Mouse (Mus musculus) liver, embryonic 16.5 days (tissue): ENCODE data around the gene Nabp2. TPM values are rescaled to one million over a fixed set of nuclear protein-coding genes. Genes with fewer than 3 reads are reported as not detected.
A peak's percentile ranks its signal among the peaks of the same experiment; 100 is the strongest.

ENCODE experiments used
- ATAC-seq: fragments of 200-750 bp; cut with Nextera tagmentation; 2 replicates; pipeline ENCODE4 v1.8.0; 2017; ENCODE audit warnings: low read depth, mild to moderate bottlenecking, moderate number of reproducible peaks, moderate library complexity
- H3K27ac ChIP-seq: fragments of 300-500 bp; sonication (generic); 2 replicates; pipeline ENCODE4 v1.5.1; 2014; ENCODE audit warnings: mild to moderate bottlenecking, low read length
- H3K27me3 ChIP-seq: fragments of 300-500 bp; sonication (generic); 2 replicates; pipeline ENCODE4 v1.6.1; 2014; ENCODE audit warnings: low read depth, low read length, mixed read lengths; ENCODE audit not compliant: control insufficient read depth, insufficient read depth
- H3K36me3 ChIP-seq: fragments of 300-500 bp; sonication (generic); 2 replicates; pipeline ENCODE4 v1.6.1; 2014; ENCODE audit warnings: mild to moderate bottlenecking; ENCODE audit not compliant: control insufficient read depth, insufficient read depth
- H3K4me1 ChIP-seq: fragments of 300-500 bp; sonication (generic); 2 replicates; pipeline ENCODE4 v1.6.1; 2014; ENCODE audit warnings: low read depth, low read length, mixed read lengths; ENCODE audit not compliant: control insufficient read depth
- H3K4me2 ChIP-seq: fragments of 300-500 bp; sonication (generic); 2 replicates; pipeline ENCODE4 v1.6.1; 2014; ENCODE audit warnings: low read depth, low read length, mixed read lengths
- H3K4me3 ChIP-seq: fragments of 300-500 bp; sonication (generic); 2 replicates; pipeline ENCODE4 v1.5.1; 2014; ENCODE audit warnings: low read depth, mild to moderate bottlenecking, low read length
- H3K9ac ChIP-seq: fragments of 300-500 bp; sonication (generic); 2 replicates; pipeline ENCODE4 v1.6.1; 2014; ENCODE audit warnings: low read depth, low read length
- H3K9me3 ChIP-seq: fragments of 300-500 bp; sonication (generic); replicated peaks from 2 replicates; pipeline ENCODE4 v1.6.1; 2016; ENCODE audit warnings: low read length; ENCODE audit not compliant: control insufficient read depth
- WGBS: fragments of 180-500 bp; shearing (Covaris S2); extraction: QIAGEN DNeasy Blood & Tissue Kit; methylation state at CpG from one replicate; pipeline ENCODE4 v1.1.7; 2014; ENCODE audit not compliant: insufficient replicate concordance; 5-methylcytosine and 5-hydroxymethylcytosine counted together
- polyA plus RNA-seq: library from polyadenylated mRNA; unstranded; fragments of >200 nt; fragmentation: Nextera tagmentation; extraction: Ambion mirVana; gene quantifications from 2 replicates; pipeline ENCODE4 v1.2.1, GENCODE M21; 2015

Nabp2 gene
- polyA plus RNA-seq, 1 experiment from 2014 or later: 31.7 TPM

GRCm38 (mm10) chr10:128374393-128374792, 36.9 kb downstream of the Nabp2 start:
- Histone ChIP-seq H3K4me3 (no peak overlapping the region), H3K9ac (no peak overlapping the region), H3K4me2 (no peak overlapping the region), H3K27ac (no peak overlapping the region), H3K36me3 (no peaks in the 10 kb centered on the region), H3K9me3 (no peaks in the 10 kb centered on the region), H3K27me3 (no peaks in the 10 kb centered on the region), H3K4me1 (peaks cover 37% of the 10 kb centered on the region)
- 79% methylated on average over 6 of the region's 6 CpGs for WGBS
- ATAC-seq: no peak

GRCm38 (mm10) chr10:128372989-128373748, 38.1 kb downstream of the Nabp2 start:
- Histone ChIP-seq H3K4me3 (no peak overlapping the region), H3K9ac (no peak overlapping the region), H3K27me3 (no peaks in the 10 kb centered on the region), H3K4me1 (peaks cover 34% of the 10 kb centered on the region), H3K9me3 (no peaks in the 10 kb centered on the region), H3K4me2 (no peak overlapping the region), H3K27ac (peak overlapping the region; percentile 42; the same call in 1 of the 2 replicates), H3K36me3 (no peaks in the 10 kb centered on the region)
- no peak for ATAC-seq
- 47% methylated on average over 6 of the region's 6 CpGs for WGBS

- H3K9me3 ChIP-seq: no peaks in the 10 kb centered on the region
- H3K4me2 ChIP-seq: no peak overlapping the region
- no peaks in the 10 kb centered on the region for H3K36me3 ChIP-seq
- H3K27me3 ChIP-seq: no peaks in the 10 kb centered on the region
- WGBS: 76% methylated on average over 5 of the region's 5 CpGs
- H3K4me1 ChIP-seq: peaks cover 32% of the 10 kb centered on the region
- H3K27ac ChIP-seq: no peak overlapping the region
- no peak for ATAC-seq
- H3K4me3 ChIP-seq: no peak overlapping the region
- H3K9ac ChIP-seq: no peak overlapping the region
These were observed 39.1 kb downstream of the Nabp2 start for GRCm38 (mm10) chr10:128372142-128372541.

GRCm38 (mm10) chr10:128370601-128371000, 40.7 kb downstream of the Nabp2 start:
- Histone ChIP-seq H3K4me2 (no peak overlapping the region), H3K36me3 (no peaks in the 10 kb centered on the region), H3K9ac (no peak overlapping the region), H3K4me1 (peaks cover 23% of the 10 kb centered on the region), H3K9me3 (no peaks in the 10 kb centered on the region), H3K27me3 (no peaks in the 10 kb centered on the region), H3K4me3 (no peak overlapping the region), H3K27ac (no peak overlapping the region)
- WGBS: 49% methylated on average over 4 of the region's 4 CpGs
- ATAC-seq: no peak

- H3K9ac ChIP-seq: no peak overlapping the region
- no peaks in the 10 kb centered on the region for H3K36me3 ChIP-seq
- no peaks in the 10 kb centered on the region for H3K27me3 ChIP-seq
- no peak overlapping the region for H3K27ac ChIP-seq
- ATAC-seq: no peak
- no peak overlapping the region for H3K4me2 ChIP-seq
- 66% methylated on average over 5 of the region's 6 CpGs for WGBS
- no peak overlapping the region for H3K4me3 ChIP-seq
- no peaks in the 10 kb centered on the region for H3K9me3 ChIP-seq
- peaks cover 23% of the 10 kb centered on the region for H3K4me1 ChIP-seq
These were observed 41.3 kb downstream of the Nabp2 start for GRCm38 (mm10) chr10:128370021-128370420.

GRCm38 (mm10) chr10:128369599-128369998, 41.7 kb downstream of the Nabp2 start:
- 66% methylated on average over 6 of the region's 6 CpGs for WGBS
- H3K4me1 ChIP-seq: peaks cover 23% of the 10 kb centered on the region
- no peak for ATAC-seq
- peak overlapping the region; percentile 87 for H3K4me3 ChIP-seq
- no peaks in the 10 kb centered on the region for H3K36me3 ChIP-seq
- peak overlapping the region; percentile 90 for H3K27ac ChIP-seq
- no peaks in the 10 kb centered on the region for H3K9me3 ChIP-seq
- H3K4me2 ChIP-seq: peak overlapping the region; percentile 97
- H3K9ac ChIP-seq: no peak overlapping the region; the same call in 1 of the 2 replicates
- H3K27me3 ChIP-seq: no peaks in the 10 kb centered on the region

- Histone ChIP-seq H3K4me2 (peak overlapping the region; percentile 97), H3K27ac (peak overlapping the region; percentile 90), H3K27me3 (no peaks in the 10 kb centered on the region), H3K9ac (peak overlapping the region; percentile 82), H3K4me3 (peak overlapping the region; percentile 87), H3K36me3 (no peaks in the 10 kb centered on the region), H3K9me3 (no peaks in the 10 kb centered on the region), H3K4me1 (peaks cover 23% of the 10 kb centered on the region)
- ATAC-seq: no peak
- 2% methylated on average over 9 of the region's 9 CpGs for WGBS
These were observed 42.1 kb downstream of the Nabp2 start for GRCm38 (mm10) chr10:128369218-128369543.

GRCm38 (mm10) chr10:128368402-128369217, 42.7 kb downstream of the Nabp2 start, which contains the start of gene Coq10a:
Gene Coq10a (minus strand): TSS chr10:128368997.
- Histone ChIP-seq H3K4me1 (peaks cover 23% of the 10 kb centered on the region), H3K4me2 (peak within 1 kb of the TSS; percentile 97), H3K27me3 (no peaks in the 10 kb centered on the region), H3K27ac (peak within 1 kb of the TSS; percentile 90), H3K9ac (peak within 1 kb of the TSS; percentile 82), H3K9me3 (no peaks in the 10 kb centered on the region), H3K4me3 (peak within 1 kb of the TSS; percentile 87), H3K36me3 (peaks cover under 1% of the 10 kb centered on the region)
- WGBS: under 1% methylated on average over 67 of the region's 87 CpGs
- peak; percentile 87 for ATAC-seq

- Histone ChIP-seq H3K9me3 (no peaks in the 10 kb centered on the region), H3K9ac (peak overlapping the region; percentile 82), H3K27ac (peak overlapping the region; percentile 90), H3K4me1 (peaks cover 18% of the 10 kb centered on the region), H3K4me3 (peak overlapping the region; percentile 87), H3K4me2 (peak overlapping the region; percentile 97), H3K27me3 (no peaks in the 10 kb centered on the region), H3K36me3 (peaks cover 8% of the 10 kb centered on the region)
- no peak for ATAC-seq
- WGBS: 22% methylated on average over 19 of the region's 19 CpGs
These were observed 43.3 kb downstream of the Nabp2 start for GRCm38 (mm10) chr10:128367899-128368401.
